Mouse (Mus musculus) testis, adult 2 months (tissue): ENCODE results near the gene Olfr1375.
"Not testable (repeated sequence)": the region's sequence is repeated elsewhere in the genome, so short reads cannot be mapped to it uniquely, and the experiment has no call there.

Experiments
- CTCF ChIP-seq: fragments of 200-500 bp; IDR thresholded peaks from 2 replicates; pipeline ENCODE4 v1.5.1; 2012; ENCODE audit warnings: low read depth, mild to moderate bottlenecking, inconsistent platforms, low read length, moderate library complexity; ENCODE audit not compliant: control insufficient read depth, insufficient read depth, insufficient replicate concordance
- POLR2A ChIP-seq: fragments of 200-500 bp; IDR thresholded peaks from 2 replicates; pipeline ENCODE4 v1.6.1; 2012; ENCODE audit warnings: low read depth, mild to moderate bottlenecking, inconsistent platforms, low read length, moderate library complexity; ENCODE audit not compliant: control insufficient read depth

GRCm38 (mm10) chr11:51047809-51048208 lies at the start of gene Olfr1375:
- TF ChIP-seq POLR2A, CTCF: not testable (repeated sequence)
